Mouse (Mus musculus): Measurements from ENCODE around the gene Tle6. TPM values are rescaled to one million over a fixed set of nuclear protein-coding genes. Genes with fewer than 3 reads are reported as not detected.

Tle6 gene
- polyA plus RNA-seq, 1 experiment from 2014 or later = 24.1 TPM

DNA sequence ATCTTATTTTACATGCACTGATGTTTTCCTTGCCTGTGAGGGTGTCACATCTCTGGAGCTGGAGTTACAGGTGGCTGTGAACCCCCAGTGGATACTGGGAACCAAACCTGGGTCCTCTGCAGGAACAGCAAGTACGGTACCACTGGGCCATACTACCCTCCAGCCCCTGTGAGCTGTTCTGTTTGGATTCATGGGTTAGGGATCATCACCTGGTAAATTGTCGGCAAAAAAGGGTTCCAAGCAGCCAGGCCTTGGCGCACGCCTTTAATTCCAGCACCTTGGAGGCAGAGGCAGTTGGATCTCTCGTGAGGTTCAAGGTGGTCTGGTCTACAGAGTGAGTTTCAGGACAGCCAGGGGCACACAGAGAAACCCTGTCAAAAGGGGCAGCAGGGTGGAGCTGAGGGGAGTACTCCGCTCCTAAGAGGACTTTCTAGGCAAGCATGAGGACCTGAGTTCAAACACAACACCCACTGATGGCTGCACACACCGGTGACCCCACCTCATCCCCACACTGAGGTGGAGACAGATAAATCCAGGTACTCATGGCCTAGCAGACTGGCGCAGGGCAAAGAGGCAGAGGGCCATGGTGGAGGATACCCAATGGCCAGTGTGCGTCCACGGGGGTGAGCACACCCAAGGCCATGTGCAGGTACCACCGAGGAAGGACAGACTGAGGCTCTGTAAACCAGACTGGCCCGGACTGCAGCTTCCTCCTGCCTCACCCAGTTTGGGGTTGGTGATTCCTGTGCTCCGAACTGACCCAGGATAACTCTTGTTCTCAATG, 53.9 kb downstream of the Tle6 start:
- Histone ChIP-seq H3K36me3 (ENCODE audit: insufficient read depth) (peaks cover 7% of the 10 kb centered on the region; the same call in 1 of the 2 replicates), H3K27ac (ENCODE audit: low read depth) (0 out of 2 replicates have a peak overlapping the region, but pooled peaks have one; percentile 62), H3K4me1 (ENCODE audit: insufficient read depth) (0 out of 2 replicates have a peak, but pooled peaks cover 8% of the 10 kb centered on the region), H3K4me3 (ENCODE audit: low read depth, low read length) (no peak overlapping the region), H3K4me2 (no peak overlapping the region), H3K27me3 (ENCODE audit: insufficient read depth, low read length) (no peaks in the 10 kb centered on the region), H3K9me3 (ENCODE audit: low read depth, low read length) (no peaks in the 10 kb centered on the region), H3K9ac (no peak overlapping the region)
- DNase-seq = no peak
- 88% methylated on average over 13 of the region's 13 CpGs for WGBS
- no peak for TF ChIP-seq CTCF (IDR thresholded peaks at IDR 0.05; ENCODE audit: low read depth)
- no peak for ATAC-seq (ENCODE audit: insufficient read depth)

DNA sequence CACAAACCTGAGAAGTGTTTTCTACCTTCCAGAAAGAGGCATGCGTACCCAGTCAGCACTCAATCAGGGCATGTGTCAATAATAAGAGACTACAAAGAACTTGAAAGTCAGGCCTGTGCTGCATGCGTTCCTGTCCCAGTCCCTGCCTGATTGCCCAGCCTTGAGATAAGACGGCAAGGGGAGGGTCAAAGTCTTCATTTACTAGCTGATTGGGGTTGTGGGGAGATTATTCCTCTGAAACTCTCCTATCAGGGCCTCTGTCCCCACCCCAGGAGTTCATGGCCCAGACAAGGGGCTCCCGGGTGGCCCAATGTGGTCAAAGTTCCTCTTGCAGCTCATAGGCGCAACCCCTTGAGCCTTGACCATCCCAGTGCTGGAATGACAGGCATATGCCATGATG, 54.5 kb downstream of the Tle6 start:
- ATAC-seq (ENCODE audit: insufficient read depth) (no peak), DNase-seq (no peak)
- Histone ChIP-seq H3K9ac (no peak overlapping the region), H3K27me3 (ENCODE audit: insufficient read depth, low read length) (no peaks in the 10 kb centered on the region), H3K4me3 (ENCODE audit: low read depth, low read length) (no peak overlapping the region), H3K4me2 (no peak overlapping the region), H3K36me3 (ENCODE audit: insufficient read depth) (peaks cover 7% of the 10 kb centered on the region; the same call in 1 of the 2 replicates), H3K9me3 (ENCODE audit: low read depth, low read length) (no peaks in the 10 kb centered on the region), H3K4me1 (ENCODE audit: insufficient read depth) (0 out of 2 replicates have a peak, but pooled peaks cover 8% of the 10 kb centered on the region), H3K27ac (ENCODE audit: low read depth) (peak overlapping the region; percentile 62)
- 63% methylated on average over 5 of the region's 5 CpGs for WGBS
- no peak for TF ChIP-seq CTCF (IDR thresholded peaks at IDR 0.05; ENCODE audit: low read depth)

DNA sequence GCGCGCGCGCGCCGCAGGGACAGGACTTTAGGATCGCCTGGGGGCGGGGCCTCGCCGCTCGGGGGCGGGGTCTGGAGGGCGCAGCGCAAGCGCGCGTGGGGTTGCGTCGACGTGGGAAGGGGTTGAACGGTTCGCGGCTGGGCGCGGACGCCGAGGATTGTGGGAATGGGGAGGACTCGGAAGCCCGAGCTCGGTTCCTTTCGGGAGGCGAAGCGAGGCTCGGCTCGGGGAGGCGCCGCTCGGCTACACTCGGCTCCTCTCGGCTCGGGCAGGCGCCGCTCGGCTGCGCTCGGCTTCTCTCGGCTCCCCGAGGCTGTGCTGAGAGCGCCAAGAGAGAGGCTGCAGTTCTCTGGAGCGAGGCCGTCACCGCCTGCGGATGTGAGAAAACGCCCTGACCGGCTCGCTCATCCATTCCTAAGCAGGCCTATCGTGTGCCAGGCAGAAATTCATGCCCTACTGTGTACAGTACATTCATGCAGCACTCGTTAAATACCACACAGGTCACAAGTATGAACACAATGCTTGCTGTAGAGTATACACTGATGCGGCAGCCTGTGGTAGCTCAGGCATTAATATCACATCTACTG, 55.6 kb downstream of the Tle6 start, which contains the start of gene Gna11:
Gene Gna11, minus strand, starts transcription at position 30 of the 587 bp plus-strand sequence.
- no peaks in the 10 kb centered on the region for H3K9me3 ChIP-seq (ENCODE audit: low read depth, low read length)
- H3K27me3 ChIP-seq (ENCODE audit: insufficient read depth, low read length) = no peaks in the 10 kb centered on the region
- peak; percentile 100 for DNase-seq
- H3K36me3 ChIP-seq (ENCODE audit: insufficient read depth) = peaks cover 7% of the 10 kb centered on the region; the same call in 1 of the 2 replicates
- ATAC-seq (ENCODE audit: insufficient read depth) = peak; percentile 97
- 0 out of 2 replicates have a peak, but pooled peaks cover 8% of the 10 kb centered on the region for H3K4me1 ChIP-seq (ENCODE audit: insufficient read depth)
- peak within 1 kb of the TSS; percentile 94 for H3K9ac ChIP-seq
- 1% methylated on average over 54 of the region's 59 CpGs for WGBS
- H3K4me2 ChIP-seq = peak within 1 kb of the TSS; percentile 97
- H3K4me3 ChIP-seq (ENCODE audit: low read depth, low read length) = peak within 1 kb of the TSS; percentile 94
- no peak for TF ChIP-seq CTCF (IDR thresholded peaks at IDR 0.05; ENCODE audit: low read depth)
- H3K27ac ChIP-seq (ENCODE audit: low read depth) = peak within 1 kb of the TSS; percentile 89

DNA sequence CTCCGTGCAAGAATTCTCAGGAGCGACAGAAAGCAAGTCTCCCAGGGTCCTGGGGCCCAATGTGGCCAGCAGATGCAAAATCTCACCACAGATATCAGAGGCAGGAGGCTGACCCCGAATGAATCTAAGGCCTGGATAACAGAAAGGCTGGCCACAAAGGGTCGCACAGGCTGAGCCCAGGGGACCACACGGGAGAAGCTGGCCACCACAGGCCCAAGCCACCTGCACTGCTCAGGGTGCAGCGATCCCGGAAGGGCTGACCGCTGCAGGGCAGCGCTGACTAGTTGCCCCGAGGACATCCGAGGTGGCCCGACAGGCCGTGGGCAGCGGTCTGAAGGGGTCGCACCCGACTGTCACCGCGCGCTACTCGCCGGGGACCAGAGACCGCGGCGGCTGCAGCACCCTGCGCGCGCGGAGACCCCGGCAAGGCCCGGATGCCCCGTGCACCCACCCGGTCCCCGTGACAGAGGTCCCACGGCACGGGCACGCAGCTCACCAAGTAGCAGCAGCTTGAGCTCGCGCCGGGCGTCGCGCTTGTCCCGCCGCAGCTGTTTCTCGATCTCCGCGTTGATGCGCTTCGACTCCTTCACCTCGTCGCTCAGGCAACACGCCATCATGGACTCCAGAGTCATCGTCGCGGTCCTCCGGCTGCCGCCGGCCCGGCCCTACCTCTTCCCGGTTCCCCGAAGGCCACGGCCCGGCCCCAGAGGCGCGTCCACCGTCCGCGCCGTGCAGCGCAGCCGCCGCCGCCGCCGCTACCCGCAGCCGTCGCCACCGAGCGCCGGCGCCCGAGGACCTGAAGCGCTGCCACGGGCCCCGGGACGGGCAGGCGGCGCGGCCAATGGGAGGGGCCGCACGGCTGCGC, 56.3 kb downstream of the Tle6 start:
- 0 out of 2 replicates have a peak, but pooled peaks cover 8% of the 10 kb centered on the region for H3K4me1 ChIP-seq (ENCODE audit: insufficient read depth)
- TF ChIP-seq CTCF (IDR thresholded peaks at IDR 0.05; ENCODE audit: low read depth) = no peak
- H3K27me3 ChIP-seq (ENCODE audit: insufficient read depth, low read length) = no peaks in the 10 kb centered on the region
- H3K4me3 ChIP-seq (ENCODE audit: low read depth, low read length) = peak overlapping the region; percentile 94
- ATAC-seq (ENCODE audit: insufficient read depth) (peak; percentile 38; the same call in 1 of the 2 replicates), DNase-seq (no peak)
- peaks cover 7% of the 10 kb centered on the region; the same call in 1 of the 2 replicates for H3K36me3 ChIP-seq (ENCODE audit: insufficient read depth)
- under 1% methylated on average over 79 of the region's 93 CpGs for WGBS
- peak overlapping the region; percentile 94 for H3K9ac ChIP-seq
- no peaks in the 10 kb centered on the region for H3K9me3 ChIP-seq (ENCODE audit: low read depth, low read length)
- H3K27ac ChIP-seq (ENCODE audit: low read depth) = peak overlapping the region; percentile 77
- H3K4me2 ChIP-seq = peak overlapping the region; percentile 97

DNA sequence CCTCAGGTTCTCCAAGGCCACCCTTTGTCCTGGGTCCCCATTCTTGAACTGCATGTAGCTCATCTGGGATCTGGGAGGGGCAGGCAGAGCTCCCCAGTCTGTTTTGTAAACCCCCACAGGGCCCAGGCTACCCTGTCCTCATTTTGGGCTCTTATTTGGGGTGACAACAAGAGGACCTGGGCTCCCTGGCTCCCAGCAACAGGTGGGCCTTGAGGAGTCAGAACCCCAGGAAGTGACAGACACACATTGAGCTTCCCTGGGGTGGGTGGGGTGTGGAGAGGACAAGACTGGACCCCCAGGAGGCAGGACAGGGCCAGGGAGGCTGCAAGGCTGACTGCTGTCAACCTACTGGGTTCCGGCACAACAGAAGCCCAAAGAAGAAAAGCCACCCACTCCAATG, 57.2 kb downstream of the Tle6 start:
- H3K4me2 ChIP-seq = peak overlapping the region; percentile 97
- ATAC-seq (ENCODE audit: insufficient read depth) (no peak), DNase-seq (no peak)
- 0 out of 2 replicates have a peak, but pooled peaks cover 8% of the 10 kb centered on the region for H3K4me1 ChIP-seq (ENCODE audit: insufficient read depth)
- no peak for TF ChIP-seq CTCF (IDR thresholded peaks at IDR 0.05; ENCODE audit: low read depth)
- peak overlapping the region; percentile 94 for H3K4me3 ChIP-seq (ENCODE audit: low read depth, low read length)
- H3K36me3 ChIP-seq (ENCODE audit: insufficient read depth) = peaks cover 15% of the 10 kb centered on the region
- H3K27ac ChIP-seq (ENCODE audit: low read depth) = no peak overlapping the region
- no peaks in the 10 kb centered on the region for H3K27me3 ChIP-seq (ENCODE audit: insufficient read depth, low read length)
- H3K9ac ChIP-seq = peak overlapping the region; percentile 94
- WGBS = 78% methylated on average over 1 of the region's 1 CpGs
- H3K9me3 ChIP-seq (ENCODE audit: low read depth, low read length) = no peaks in the 10 kb centered on the region

DNA sequence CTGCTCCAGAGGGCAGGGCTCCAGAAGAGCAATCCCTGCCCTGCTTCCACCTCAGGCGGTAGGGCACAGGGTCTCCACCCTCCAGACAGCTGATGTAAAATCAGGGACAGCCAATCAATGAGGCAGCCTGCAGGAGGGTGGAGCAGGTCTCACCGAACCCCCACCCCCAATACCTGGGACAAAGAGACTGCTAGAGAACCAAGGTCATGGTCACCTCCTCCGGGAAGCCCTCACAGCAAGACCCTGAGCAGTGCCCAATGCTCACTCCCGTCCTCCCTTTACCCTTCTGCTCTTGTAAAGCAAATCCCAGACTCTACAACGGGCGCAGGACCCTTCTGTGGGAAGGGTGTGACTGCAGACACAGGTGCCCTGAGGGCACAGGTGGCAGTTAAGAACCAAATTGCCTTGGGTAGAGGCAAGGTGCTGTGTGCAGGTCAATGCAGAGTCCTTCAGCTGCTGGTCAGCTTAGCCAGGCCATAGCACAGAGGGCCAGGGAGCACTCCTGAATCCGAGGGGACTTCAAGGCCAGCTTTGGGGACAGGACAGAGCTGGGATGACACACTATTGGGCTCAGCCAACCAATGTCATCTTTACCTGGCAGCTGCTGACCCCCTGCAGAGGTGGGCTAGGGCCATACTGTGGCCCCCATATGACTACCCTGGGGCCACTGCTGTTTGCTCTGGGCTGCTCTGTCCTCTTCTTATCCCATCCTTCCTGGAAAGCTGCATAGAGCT, 58.0 kb downstream of the Tle6 start:
- ATAC-seq (ENCODE audit: insufficient read depth) = no peak
- H3K36me3 ChIP-seq (ENCODE audit: insufficient read depth) = peaks cover 15% of the 10 kb centered on the region
- 73% methylated on average over 7 of the region's 7 CpGs for WGBS
- 0 out of 2 replicates have a peak, but pooled peaks cover 8% of the 10 kb centered on the region for H3K4me1 ChIP-seq (ENCODE audit: insufficient read depth)
- peak overlapping the region; percentile 94 for H3K9ac ChIP-seq
- H3K4me2 ChIP-seq = peak overlapping the region; percentile 97
- H3K4me3 ChIP-seq (ENCODE audit: low read depth, low read length) = peak overlapping the region; percentile 94; the same call in 1 of the 2 replicates
- no peaks in the 10 kb centered on the region for H3K27me3 ChIP-seq (ENCODE audit: insufficient read depth, low read length)
- no peak for DNase-seq
- no peak overlapping the region for H3K27ac ChIP-seq (ENCODE audit: low read depth)
- H3K9me3 ChIP-seq (ENCODE audit: low read depth, low read length) = no peaks in the 10 kb centered on the region
- no peak for TF ChIP-seq CTCF (IDR thresholded peaks at IDR 0.05; ENCODE audit: low read depth)

All from lung, embryonic 14.5 days (tissue).